Comparison of ENCODE assay signal across 8 mouse cellular contexts in genomic region chr19:43530197-43530770, GRCm38 (mm10). TPM values are rescaled to one million over a fixed set of nuclear protein-coding genes. Genes with fewer than 3 reads are reported as not detected.
DNase-seq lines count a peak whose midpoint lies in the region; ATAC-seq and TF ChIP-seq lines count a peak whose summit lies in the region.

No protein-coding gene starts in this region.

- H3K27me3 ChIP-seq in ES-Bruce4 (ENCODE audit: control insufficient read depth, insufficient read depth, low read length, poor library complexity, severe bottlenecking): no peaks in the 10 kb centered on the region
- H3K27me3 ChIP-seq in forebrain, embryonic 10.5 days (ENCODE audit: poor library complexity, severe bottlenecking): peaks cover 44% of the 10 kb centered on the region
- no peaks in the 10 kb centered on the region for H3K27me3 ChIP-seq in heart, embryonic 16.5 days (ENCODE audit: control insufficient read depth, insufficient read depth, low read length)
- no peaks in the 10 kb centered on the region for H3K27me3 ChIP-seq in neural tube, embryonic 15.5 days (replicated peaks)

- WGBS in forebrain, embryonic 10.5 days: 3% methylated on average over 13 of the region's 13 CpGs
- 4% methylated on average over 13 of the region's 13 CpGs for WGBS in heart, embryonic 16.5 days
- WGBS in neural tube, embryonic 15.5 days: 2% methylated on average over 13 of the region's 13 CpGs

- peak overlapping the region; percentile 53; the same call in 1 of the 2 replicates for H3K4me3 ChIP-seq in ES-Bruce4 (ENCODE audit: low read depth, low read length)
- peak overlapping the region; percentile 37 for H3K4me3 ChIP-seq in forebrain, embryonic 10.5 days
- peak overlapping the region; percentile 11; the same call in 1 of the 2 replicates for H3K4me3 ChIP-seq in heart, embryonic 16.5 days (ENCODE audit: low read length)
- H3K4me3 ChIP-seq in neural tube, embryonic 15.5 days (replicated peaks): peak overlapping the region; percentile 28

- no peak overlapping the region for H3K27ac ChIP-seq in ES-Bruce4 (ENCODE audit: insufficient read depth, low read length)
- no peak overlapping the region for H3K27ac ChIP-seq in forebrain, embryonic 10.5 days
- no peak overlapping the region for H3K27ac ChIP-seq in heart, embryonic 16.5 days (ENCODE audit: low read length)
- H3K27ac ChIP-seq in neural tube, embryonic 15.5 days (replicated peaks): 0 out of 2 replicates have a peak overlapping the region, but pooled peaks have one; percentile 13

- ATAC-seq in heart, embryonic 16.5 days (replicated peaks; ENCODE audit: extremely low read depth, insufficient read depth, low FRiP score): peak; percentile 72
- peak; percentile 87 for ATAC-seq in neural tube, embryonic 15.5 days (ENCODE audit: low FRiP score)

- H3K4me1 ChIP-seq in ES-Bruce4 (ENCODE audit: control insufficient read depth, insufficient read depth, low read length): no peaks in the 10 kb centered on the region
- H3K4me1 ChIP-seq in forebrain, embryonic 10.5 days: peaks cover 16% of the 10 kb centered on the region
- peaks cover 8% of the 10 kb centered on the region; the same call in 1 of the 2 replicates for H3K4me1 ChIP-seq in heart, embryonic 16.5 days (ENCODE audit: control insufficient read depth, insufficient read depth, low read length)
- peaks cover 13% of the 10 kb centered on the region for H3K4me1 ChIP-seq in neural tube, embryonic 15.5 days

- H3K9ac ChIP-seq in ES-Bruce4 (ENCODE audit: low read depth, poor library complexity, severe bottlenecking): no peak overlapping the region
- H3K9ac ChIP-seq in heart, embryonic 16.5 days (ENCODE audit: low read length): no peak overlapping the region
- H3K9ac ChIP-seq in neural tube, embryonic 15.5 days (replicated peaks): no peak overlapping the region

- no peak for TF ChIP-seq POLR2A in ES-Bruce4 (IDR thresholded peaks at IDR 0.05; ENCODE audit: insufficient read depth, low read length)

- peak; percentile 91 for TF ChIP-seq CTCF in ES-Bruce4 (IDR thresholded peaks at IDR 0.05; ENCODE audit: low read depth, low read length)

- H3K9me3 ChIP-seq in ES-Bruce4 (replicated peaks; ENCODE audit: control insufficient read depth, insufficient read depth, low read length, poor library complexity, severe bottlenecking): no peaks in the 10 kb centered on the region
- no peaks in the 10 kb centered on the region for H3K9me3 ChIP-seq in forebrain, embryonic 10.5 days
- no peaks in the 10 kb centered on the region for H3K9me3 ChIP-seq in heart, embryonic 16.5 days (replicated peaks; ENCODE audit: control insufficient read depth, low read length)
- H3K9me3 ChIP-seq in neural tube, embryonic 15.5 days (replicated peaks): no peaks in the 10 kb centered on the region

- TF ChIP-seq EP300 in ES-Bruce4 (IDR thresholded peaks at IDR 0.05; ENCODE audit: insufficient read depth, low read depth, low read length): no peak

- DNase-seq in c-Kit-negative CD71-positive TER-119-positive erythroid progenitor cells, embryonic 14.5 days (ENCODE audit: low read depth, low spot score): peak; percentile 48
- peak; percentile 85 for DNase-seq in forebrain, embryonic 10.5 days (ENCODE audit: extremely low spot score, low spot score)
- peak; percentile 84 to 87 for DNase-seq in kidney, postnatal 25 days
- peak; percentile 66 to 73 for DNase-seq in lung, adult 18-20 months
- DNase-seq in testis, postnatal 10 days (ENCODE audit: low spot score): peak; percentile 74

- H3K4me2 ChIP-seq in heart, embryonic 16.5 days (ENCODE audit: low read depth, low read length): peak overlapping the region; percentile 46
- peak overlapping the region; percentile 59 for H3K4me2 ChIP-seq in neural tube, embryonic 15.5 days

- no peaks in the 10 kb centered on the region for H3K36me3 ChIP-seq in ES-Bruce4 (ENCODE audit: control insufficient read depth, insufficient read depth, low read length, poor library complexity, severe bottlenecking)
- H3K36me3 ChIP-seq in forebrain, embryonic 10.5 days (replicated peaks): no peaks in the 10 kb centered on the region
- H3K36me3 ChIP-seq in heart, embryonic 16.5 days (ENCODE audit: control insufficient read depth, insufficient read depth): no peaks in the 10 kb centered on the region
- H3K36me3 ChIP-seq in neural tube, embryonic 15.5 days: no peaks in the 10 kb centered on the region

RNA-seq across cellular contexts. Expression of gene Got1, which starts 5.9 kb away (rescaled TPM):
- polyA plus RNA-seq in ES-Bruce4 (2011; ENCODE audit: insufficient read depth, insufficient read length, low read depth, missing spikeins): 148 and 152 TPM in 2 replicates
- polyA plus RNA-seq in forebrain, embryonic 10.5 days (2016; fragmentation: Nextera tagmentation; extraction: Ambion mirVana): 57.5 and 63.9 TPM in 2 replicates
- polyA plus RNA-seq in heart, embryonic 16.5 days (2015; fragmentation: Nextera tagmentation; extraction: Ambion mirVana): 271 and 274 TPM in 2 replicates
- polyA plus RNA-seq in neural tube, embryonic 15.5 days (2015; fragmentation: Nextera tagmentation; extraction: Ambion mirVana): 118 and 127 TPM in 2 replicates
